Mouse (Mus musculus) heart, embryonic 14.5 days (tissue): Measurements from ENCODE around the gene Grap2. TPM values are rescaled to one million over a fixed set of nuclear protein-coding genes. Genes with fewer than 3 reads are reported as not detected.

Experiments used
- ATAC-seq: fragments of 200-750 bp; cut with Nextera tagmentation; 2 replicates; pipeline ENCODE4 v1.8.0; 2017; ENCODE audit warnings: low read depth, moderate TSS enrichment; ENCODE audit not compliant: insufficient number of reproducible peaks, insufficient read depth, low FRiP score
- H3K27ac ChIP-seq, 2 experiments: fragments of 200-500 bp in 1 of 2; fragments of 300-500 bp in 1 of 2; sonication (generic) in 1 of 2; replicated peaks in 1 of 2; 2 replicates each; pipeline ENCODE4 v1.5.1; 2012 to 2014; ENCODE audit warnings: low read depth in 2 of 2, low read length in 2 of 2, control low read depth in 1 of 2, mild to moderate bottlenecking in 1 of 2, mixed read lengths in 1 of 2; ENCODE audit not compliant: control insufficient read depth in 1 of 2, insufficient read depth in 1 of 2
- H3K27me3 ChIP-seq: fragments of 300-500 bp; sonication (generic); 2 replicates; pipeline ENCODE4 v1.6.1; 2014; ENCODE audit warnings: mild to moderate bottlenecking, low read length, control low read depth; ENCODE audit not compliant: control insufficient read depth, insufficient read depth
- H3K36me3 ChIP-seq: fragments of 300-500 bp; sonication (generic); 2 replicates; pipeline ENCODE4 v1.6.1; 2014; ENCODE audit warnings: mild to moderate bottlenecking, control low read depth, low read length, mixed read lengths; ENCODE audit not compliant: control insufficient read depth, insufficient read depth
- H3K4me1 ChIP-seq, 2 experiments: fragments of 200-500 bp in 1 of 2; fragments of 300-500 bp in 1 of 2; sonication (generic) in 1 of 2; 2 replicates each; pipeline ENCODE4 v1.6.1; 2012 to 2014; ENCODE audit warnings: low read length in 2 of 2, control low read depth in 1 of 2, mixed read lengths in 1 of 2; ENCODE audit not compliant: control insufficient read depth in 2 of 2, insufficient read depth in 2 of 2
- H3K4me2 ChIP-seq: fragments of 300-500 bp; sonication (generic); 2 replicates; pipeline ENCODE4 v1.6.1; 2014; ENCODE audit warnings: mild to moderate bottlenecking, low read length
- H3K4me3 ChIP-seq, 2 experiments: fragments of 200-500 bp in 1 of 2; fragments of 300-500 bp in 1 of 2; sonication (generic) in 1 of 2; 2 replicates each; pipeline ENCODE4 v1.5.1; 2012 to 2014; ENCODE audit warnings: low read length in 2 of 2, mild to moderate bottlenecking in 2 of 2, control low read depth in 1 of 2, low read depth in 1 of 2, moderate library complexity in 1 of 2; ENCODE audit not compliant: control insufficient read depth in 1 of 2, insufficient read depth in 1 of 2
- H3K9ac ChIP-seq: fragments of 300-500 bp; sonication (generic); 2 replicates; pipeline ENCODE4 v1.6.1; 2014; ENCODE audit warnings: mild to moderate bottlenecking, low read length
- H3K9me3 ChIP-seq: fragments of 300-500 bp; sonication (generic); 2 replicates; pipeline ENCODE4 v1.6.1; 2016; ENCODE audit warnings: low read length, control low read depth; ENCODE audit not compliant: control insufficient read depth
- WGBS: fragments of 180-500 bp; shearing (Covaris S2); extraction: QIAGEN DNeasy Blood & Tissue Kit; methylation state at CpG from one replicate; pipeline ENCODE4 v1.1.7; 2014; 5-methylcytosine and 5-hydroxymethylcytosine counted together
- polyA plus RNA-seq: library from polyadenylated mRNA; unstranded; fragments of >200 nt; fragmentation: Nextera tagmentation; extraction: Ambion mirVana; gene quantifications from 2 replicates; pipeline ENCODE4 v1.2.1, GENCODE M21; 2014

Grap2 gene
- polyA plus RNA-seq, 1 experiment from 2014 or later, result 2.4 TPM

DNA sequence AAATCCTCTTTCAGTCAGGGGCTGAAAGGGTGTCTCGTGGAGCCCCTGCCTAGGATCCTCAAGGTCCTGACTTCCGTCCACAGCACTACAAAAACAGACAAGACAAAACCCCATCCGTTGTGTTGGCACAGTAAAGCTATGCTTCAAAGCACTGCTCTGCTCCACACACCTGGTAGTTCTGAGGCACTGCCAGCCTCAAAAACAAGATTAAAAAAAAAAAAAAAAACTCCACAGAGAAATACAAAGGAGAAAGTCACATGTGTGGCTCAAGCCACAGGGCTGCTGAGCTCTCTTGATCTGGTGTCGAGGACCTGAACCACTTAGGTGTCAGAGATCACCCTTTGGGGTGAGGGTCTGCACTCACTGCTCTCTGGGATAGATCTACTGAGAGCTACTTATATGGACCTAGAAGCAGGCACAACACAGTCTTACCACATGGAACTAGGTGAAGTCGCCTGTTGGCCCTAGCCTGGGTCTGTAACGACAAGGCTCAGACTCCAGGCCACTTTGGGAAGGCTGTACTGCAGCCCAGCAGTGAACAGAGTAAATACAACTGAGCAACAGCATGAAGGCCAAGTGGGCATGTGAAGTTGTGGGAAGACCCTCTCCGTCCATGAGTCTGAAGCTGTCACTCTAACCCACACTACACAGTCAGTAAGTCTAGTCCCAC is 33.6 kb upstream of the Grap2 start:
- H3K27ac ChIP-seq, result no peak overlapping the region
- H3K4me1 ChIP-seq, result no peaks in the 10 kb centered on the region
- ATAC-seq, result no peak
- H3K9ac ChIP-seq, result no peak overlapping the region
- 81% methylated on average over 7 of the region's 7 CpGs for WGBS
- no peaks in the 10 kb centered on the region for H3K9me3 ChIP-seq
- H3K4me3 ChIP-seq, result no peak overlapping the region
- H3K27me3 ChIP-seq, result no peaks in the 10 kb centered on the region
- no peaks in the 10 kb centered on the region for H3K36me3 ChIP-seq
- no peak overlapping the region for H3K4me2 ChIP-seq

DNA sequence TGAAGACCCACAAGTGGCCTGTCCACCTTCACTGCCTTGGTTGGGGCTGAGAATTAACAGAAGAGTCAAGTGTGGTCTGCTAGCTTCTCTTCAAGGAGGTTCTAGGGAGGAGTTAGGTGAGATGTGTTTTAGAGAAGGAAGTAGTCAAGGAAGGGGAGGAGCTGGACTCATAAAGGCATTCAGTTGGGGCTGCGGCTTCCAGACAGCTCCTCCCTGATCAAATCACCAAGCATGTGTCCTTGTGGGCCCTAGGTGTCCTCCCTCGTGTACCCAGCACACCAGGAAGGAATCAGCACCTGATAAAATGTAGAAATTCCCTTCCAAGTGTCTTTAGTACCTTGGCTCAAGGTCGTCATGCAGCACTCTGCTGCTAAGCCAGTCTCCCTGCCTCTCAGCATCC is 28.3 kb upstream of the Grap2 start:
- no peak overlapping the region for H3K27ac ChIP-seq
- 28% methylated on average over 3 of the region's 3 CpGs for WGBS
- ATAC-seq, result no peak

DNA sequence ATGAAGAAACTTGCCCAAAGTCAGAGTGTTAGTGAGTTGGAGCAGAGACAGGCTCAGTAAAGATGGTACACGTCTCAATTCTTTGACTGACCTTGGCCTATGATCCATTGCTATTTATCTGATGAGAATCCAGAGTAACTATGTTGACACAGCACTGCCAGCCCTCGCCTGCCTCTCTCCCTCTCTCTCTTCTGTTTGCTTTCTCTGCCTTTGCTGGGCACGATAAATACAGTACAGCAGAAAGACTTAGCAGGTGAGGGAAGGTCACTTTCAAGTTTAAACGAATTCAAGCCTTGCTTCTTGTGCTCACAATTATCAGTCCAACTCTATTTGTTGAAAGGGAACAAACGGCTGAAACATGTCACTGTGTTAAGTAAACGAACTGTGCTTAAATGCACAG is 27.0 kb upstream of the Grap2 start:
- no peaks in the 10 kb centered on the region for H3K27me3 ChIP-seq
- 58% methylated on average over 6 of the region's 6 CpGs for WGBS
- no peak overlapping the region for H3K4me3 ChIP-seq
- H3K4me2 ChIP-seq, result no peak overlapping the region
- no peaks in the 10 kb centered on the region for H3K36me3 ChIP-seq
- ATAC-seq, result no peak
- H3K27ac ChIP-seq, result no peak overlapping the region
- no peaks in the 10 kb centered on the region for H3K9me3 ChIP-seq
- H3K9ac ChIP-seq, result no peak overlapping the region
- H3K4me1 ChIP-seq, result no peaks in the 10 kb centered on the region

More for the DNA sequence above, 28.3 kb upstream of the Grap2 start:
- Histone ChIP-seq H3K27me3 (no peaks in the 10 kb centered on the region), H3K4me1 (no peaks in the 10 kb centered on the region), H3K4me3 (no peak overlapping the region), H3K4me2 (no peak overlapping the region), H3K9me3 (no peaks in the 10 kb centered on the region), H3K36me3 (no peaks in the 10 kb centered on the region), H3K9ac (no peak overlapping the region)

DNA sequence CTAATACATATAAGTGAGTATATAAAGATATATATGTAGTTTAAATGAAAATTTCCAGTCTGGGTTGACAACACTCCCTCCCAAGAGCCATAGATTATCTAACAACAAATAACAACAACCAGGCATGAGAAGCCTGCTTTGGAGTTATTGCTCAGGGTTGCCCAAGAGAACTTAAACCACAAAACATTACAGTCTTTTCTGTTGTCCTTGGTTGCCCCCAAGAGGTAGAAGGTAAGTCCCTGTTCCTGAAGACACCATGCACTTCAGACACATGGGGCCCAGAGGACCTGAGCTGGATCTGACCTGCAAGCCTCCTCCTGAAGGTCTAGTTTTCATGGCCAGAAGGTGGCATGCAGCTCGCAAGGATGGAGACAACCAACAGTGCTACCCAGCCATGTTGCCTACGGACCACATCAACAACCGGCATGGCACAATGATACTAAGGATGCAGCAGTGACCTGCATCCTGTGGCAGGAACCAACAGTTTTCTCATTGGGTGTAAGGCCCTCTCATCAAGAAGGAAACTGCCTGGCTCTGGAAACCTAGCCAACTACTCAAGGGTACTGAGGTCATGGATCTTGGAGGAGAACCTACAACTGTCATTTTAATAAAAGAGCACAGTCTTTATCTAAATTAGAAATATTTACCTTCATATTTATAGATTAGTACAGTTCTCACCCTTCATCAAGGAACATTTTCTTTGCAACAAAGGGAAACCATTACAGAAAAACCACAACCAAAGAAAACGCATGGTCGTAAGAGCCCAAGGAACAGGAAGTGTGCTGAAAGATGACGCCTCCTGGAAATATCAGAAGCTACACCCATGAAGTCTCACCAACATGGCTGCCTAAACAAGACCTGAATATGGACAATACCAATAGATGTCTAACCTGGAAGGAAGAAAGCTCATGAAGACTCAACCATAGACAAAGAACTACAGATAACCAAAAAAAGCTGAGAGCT is 17.3 kb upstream of the Grap2 start:
- Histone ChIP-seq H3K9me3 (no peaks in the 10 kb centered on the region), H3K36me3 (no peaks in the 10 kb centered on the region), H3K4me3 (no peak overlapping the region), H3K4me2 (no peak overlapping the region), H3K27ac (no peak overlapping the region), H3K9ac (no peak overlapping the region), H3K4me1 (peaks cover 5 to 6% of the 10 kb centered on the region in 2 experiments; a peak in 3 of 4 replicates), H3K27me3 (no peaks in the 10 kb centered on the region)
- no peak for ATAC-seq
- WGBS, result 90% methylated on average over 6 of the region's 6 CpGs

DNA sequence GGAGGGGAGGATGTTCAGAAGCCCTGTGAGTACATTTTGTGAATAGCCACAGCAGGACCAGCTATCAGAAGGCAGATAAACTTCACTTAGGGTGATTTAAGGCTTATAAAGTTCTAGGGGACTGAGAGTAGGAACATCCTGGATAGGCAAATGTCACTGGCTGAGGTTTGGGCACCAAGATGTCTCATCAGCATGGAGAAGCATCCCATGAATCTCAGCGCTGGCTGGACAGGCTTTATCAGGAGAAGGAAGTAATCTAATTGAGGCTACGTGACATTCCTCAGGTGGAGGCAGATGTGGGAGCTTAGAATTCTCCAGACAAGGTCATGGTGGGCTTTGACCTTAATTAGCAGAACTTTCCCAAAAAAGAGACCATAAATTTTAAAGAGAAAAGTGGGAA is 16.4 kb upstream of the Grap2 start:
- ATAC-seq, result no peak
- H3K9me3 ChIP-seq, result no peaks in the 10 kb centered on the region
- no peak overlapping the region for H3K4me3 ChIP-seq
- no peak overlapping the region for H3K9ac ChIP-seq
- no peak overlapping the region for H3K4me2 ChIP-seq
- no peak overlapping the region for H3K27ac ChIP-seq
- 21% methylated on average over 2 of the region's 2 CpGs for WGBS
- H3K36me3 ChIP-seq, result no peaks in the 10 kb centered on the region
- H3K4me1 ChIP-seq, result peaks cover 7 to 10% of the 10 kb centered on the region in 2 experiments
- no peaks in the 10 kb centered on the region for H3K27me3 ChIP-seq

DNA sequence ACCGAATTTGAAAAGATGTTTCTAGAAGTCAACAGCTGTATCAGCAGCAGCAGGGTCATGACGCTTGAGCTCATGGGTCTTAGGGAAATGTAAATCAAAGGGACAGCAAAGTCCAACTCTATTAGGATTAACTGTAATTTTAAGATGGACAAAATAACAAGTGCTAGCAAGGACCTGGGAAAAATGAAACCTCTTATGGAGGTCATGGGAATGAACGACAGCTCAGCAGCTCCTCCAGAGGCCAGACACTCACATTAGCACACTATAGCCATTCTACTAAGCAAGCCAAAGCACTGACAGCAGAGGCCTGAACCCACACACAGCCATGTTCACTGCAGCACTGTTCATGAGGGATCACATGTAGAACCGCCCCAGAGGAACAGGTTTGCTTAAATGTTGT is 14.6 kb upstream of the Grap2 start:
- no peaks in the 10 kb centered on the region for H3K9me3 ChIP-seq
- H3K27ac ChIP-seq, result no peak overlapping the region
- no peak overlapping the region for H3K4me2 ChIP-seq
- H3K4me3 ChIP-seq, result no peak overlapping the region
- 75% methylated on average over 4 of the region's 4 CpGs for WGBS
- peaks cover 7 to 13% of the 10 kb centered on the region in 2 experiments for H3K4me1 ChIP-seq
- H3K36me3 ChIP-seq, result no peaks in the 10 kb centered on the region
- ATAC-seq, result no peak
- no peaks in the 10 kb centered on the region for H3K27me3 ChIP-seq
- no peak overlapping the region for H3K9ac ChIP-seq

DNA sequence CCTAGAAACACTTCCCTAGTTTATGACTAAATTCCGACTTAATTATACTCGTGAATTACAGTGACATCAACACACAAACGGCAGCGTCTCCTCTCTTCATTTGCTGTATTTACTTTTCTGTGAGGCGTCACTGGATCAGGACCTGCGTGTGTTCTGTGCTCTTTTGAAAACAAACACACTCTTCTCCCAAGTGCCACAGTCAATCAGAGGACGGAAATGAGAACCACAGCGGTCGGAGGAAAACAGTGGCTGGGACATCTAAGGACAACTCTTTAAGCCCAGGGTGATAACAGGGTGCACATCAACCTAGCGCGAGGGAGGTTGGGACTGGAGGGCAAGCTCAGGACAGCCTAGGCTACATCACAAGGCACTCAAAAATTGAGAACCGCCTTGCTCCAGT is 12.9 kb upstream of the Grap2 start:
- Histone ChIP-seq H3K4me1 (peaks cover 7 to 13% of the 10 kb centered on the region in 2 experiments), H3K36me3 (no peaks in the 10 kb centered on the region), H3K27me3 (no peaks in the 10 kb centered on the region), H3K9me3 (no peaks in the 10 kb centered on the region), H3K27ac (no peak overlapping the region), H3K9ac (no peak overlapping the region), H3K4me2 (no peak overlapping the region), H3K4me3 (no peak overlapping the region)
- 35% methylated on average over 12 of the region's 12 CpGs for WGBS
- ATAC-seq, result no peak
